Mouse (Mus musculus) kidney, postnatal 10 days (tissue): ENCODE measurements around the gene Nfe2.
A peak's percentile ranks its signal among the peaks of the same experiment; 100 is the strongest.
"Not testable (repeated sequence)": the region's sequence is repeated elsewhere in the genome, so short reads cannot be mapped to it uniquely, and the experiment has no call there.

Source experiments
- DNase-seq: peaks from one replicate; pipeline ENCODE4 v3.0.0; 2021; ENCODE audit warnings: mixed read lengths

Gene Nfe2

GRCm38 (mm10) chr15:103290417-103290816, 32.2 kb upstream of the Nfe2 start:
- DNase-seq: no peak

- no peak for DNase-seq
Measured at GRCm38 (mm10) chr15:103289600-103289999, 31.4 kb upstream of the Nfe2 start.

- peak; percentile 56 for DNase-seq
Measured at GRCm38 (mm10) chr15:103285778-103286417, 27.7 kb upstream of the Nfe2 start.

DNA sequence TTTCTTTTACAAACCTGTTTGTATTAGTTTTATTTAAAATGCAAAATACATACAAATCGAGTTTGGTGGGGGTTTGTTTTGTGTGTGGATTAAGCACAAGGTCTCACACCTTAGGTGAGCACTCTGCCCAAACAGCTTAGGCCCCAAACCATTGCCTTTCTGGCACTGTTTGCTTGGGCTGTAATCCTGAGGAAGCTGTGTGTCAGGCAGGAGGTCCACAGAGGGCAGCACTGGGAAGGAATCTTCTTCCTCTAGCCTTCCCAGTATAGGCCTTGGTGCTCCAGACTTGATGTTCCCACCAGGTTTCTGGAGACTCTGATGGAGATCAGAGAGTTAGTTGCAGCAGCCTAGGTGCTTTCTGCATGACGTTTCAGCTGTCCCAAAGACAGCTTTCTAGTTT, 26.4 kb upstream of the Nfe2 start:
- no peak for DNase-seq

GRCm38 (mm10) chr15:103284066-103284465, 25.9 kb upstream of the Nfe2 start:
- DNase-seq: peak; percentile 70

GRCm38 (mm10) chr15:103281465-103282205, 23.4 kb upstream of the Nfe2 start:
- DNase-seq: no peak

DNA sequence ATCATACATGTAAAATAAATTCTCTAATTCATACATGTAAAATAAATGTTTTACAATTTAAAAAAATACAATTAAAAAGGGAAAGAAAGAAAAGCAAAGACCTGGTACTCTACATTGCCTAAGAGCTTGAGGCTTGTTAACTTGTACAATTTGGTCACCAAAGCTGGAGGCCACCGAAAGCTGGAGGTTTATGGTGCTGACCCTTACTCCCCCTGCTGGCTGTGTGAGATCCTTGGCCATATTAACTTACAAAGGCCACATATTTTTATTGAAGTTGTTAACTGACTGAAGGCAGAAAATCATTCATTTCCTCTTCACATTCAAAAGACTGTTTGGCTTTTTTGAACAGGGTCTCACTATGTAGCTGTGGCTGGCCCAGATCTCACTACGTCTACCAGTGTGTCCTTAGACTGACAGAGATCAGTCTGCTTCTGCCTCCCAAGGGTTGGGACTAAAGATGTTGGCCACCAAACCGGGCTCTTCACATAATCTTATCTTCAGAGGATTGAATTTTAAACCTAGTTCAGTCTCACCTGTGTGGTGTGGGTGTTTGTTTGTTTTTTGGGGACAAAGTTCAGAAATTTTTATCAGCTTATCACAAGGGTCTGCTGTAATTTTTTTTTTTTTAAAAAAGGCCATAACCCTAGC, 22.7 kb upstream of the Nfe2 start:
- peak; percentile 67 for DNase-seq

GRCm38 (mm10) chr15:103279750-103280149, 21.5 kb upstream of the Nfe2 start:
- DNase-seq: peak; percentile 74

DNA sequence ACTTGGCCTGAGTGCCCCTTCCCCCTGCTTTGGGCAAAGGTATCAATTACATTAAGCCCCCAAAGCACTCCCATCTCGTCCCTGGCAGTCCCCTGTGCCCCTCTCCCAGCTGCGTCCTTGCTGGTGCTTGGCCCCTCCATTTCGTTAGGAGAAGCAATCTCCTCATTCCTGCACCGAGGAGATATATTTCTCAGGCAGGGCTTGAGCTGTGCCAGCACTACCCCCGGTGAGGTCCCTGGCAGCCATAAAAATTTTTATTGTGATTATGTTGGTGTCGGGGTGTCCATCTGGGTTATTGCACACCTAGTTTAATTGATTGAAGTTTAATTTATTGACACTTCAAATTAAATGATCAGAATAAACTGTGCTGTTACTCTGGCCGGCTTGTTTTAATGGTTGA, 19.7 kb upstream of the Nfe2 start:
- no peak for DNase-seq

DNA sequence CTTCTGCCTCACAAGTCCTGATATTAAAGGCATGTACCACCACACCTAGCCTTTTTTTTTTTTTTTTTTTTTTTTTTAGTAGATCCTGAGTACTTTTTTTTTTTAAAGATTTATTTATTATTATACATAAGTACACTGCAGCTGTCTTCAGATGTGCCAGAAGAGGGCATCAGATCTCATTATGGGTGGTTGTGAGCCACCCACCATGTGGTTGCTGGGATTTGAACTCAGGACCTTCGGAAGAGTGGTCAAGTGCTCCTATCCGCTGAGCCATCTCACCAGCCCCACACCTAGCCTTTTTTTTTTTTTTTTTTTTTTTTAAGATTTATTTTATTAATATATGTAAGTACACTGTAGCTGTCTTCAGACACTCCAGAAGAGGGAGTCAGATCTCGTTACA, 17.7 kb upstream of the Nfe2 start:
- DNase-seq: not testable (repeated sequence)

GRCm38 (mm10) chr15:103272419-103273279, 14.4 kb upstream of the Nfe2 start, which contains the start of gene Copz1:
Copz1 (plus strand) TSS chr15:103272714.
- peak; percentile 97 for DNase-seq

DNA sequence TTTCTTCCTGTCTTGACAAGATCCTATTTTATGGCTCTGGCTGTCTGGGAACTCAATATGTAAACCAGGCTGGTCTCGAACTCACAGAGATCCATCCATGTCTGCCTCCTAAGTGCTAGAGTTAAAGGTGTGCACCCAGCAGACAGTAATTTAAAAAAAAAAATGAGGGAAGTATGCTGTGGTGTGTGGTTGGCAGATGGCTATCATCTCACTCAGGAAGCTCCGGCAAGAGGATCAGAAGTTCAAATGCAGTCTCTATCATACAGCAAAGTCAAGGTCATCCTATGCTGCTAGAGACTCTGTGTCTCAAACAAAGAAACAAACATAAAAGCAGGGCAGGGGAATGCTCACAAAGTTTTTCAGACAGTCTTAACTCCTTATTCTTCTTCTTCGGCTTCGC, 10.7 kb upstream of the Nfe2 start:
- DNase-seq: no peak

GRCm38 (mm10) chr15:103264794-103265193, 6.6 kb upstream of the Nfe2 start:
- no peak for DNase-seq

DNA sequence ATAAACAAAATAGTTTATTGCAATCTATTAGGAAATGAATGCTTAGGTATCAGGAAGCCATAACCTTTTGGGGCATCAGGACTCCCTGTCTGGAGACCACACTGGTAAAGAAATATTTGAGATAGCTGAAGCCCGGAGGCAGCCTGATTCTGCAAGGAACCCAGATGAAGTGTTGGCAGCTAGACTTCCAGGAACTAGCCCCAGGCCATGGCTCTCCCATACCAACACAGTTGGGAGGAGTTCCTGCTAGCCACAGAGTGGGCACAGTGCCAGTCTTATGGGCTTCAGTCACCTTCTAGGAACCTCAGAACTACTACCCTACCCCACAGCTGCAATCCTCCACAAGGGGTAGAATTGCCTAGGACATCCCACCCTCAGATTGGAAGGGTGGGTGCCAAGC, 1.8 kb upstream of the Nfe2 start:
- DNase-seq: peak; percentile 44

- DNase-seq: no peak
Measured at GRCm38 (mm10) chr15:103259162-103259561, 959 bp upstream of the Nfe2 start.

- DNase-seq: no peak
Measured at GRCm38 (mm10) chr15:103256210-103256986, 1.8 kb downstream of the Nfe2 start.

DNA sequence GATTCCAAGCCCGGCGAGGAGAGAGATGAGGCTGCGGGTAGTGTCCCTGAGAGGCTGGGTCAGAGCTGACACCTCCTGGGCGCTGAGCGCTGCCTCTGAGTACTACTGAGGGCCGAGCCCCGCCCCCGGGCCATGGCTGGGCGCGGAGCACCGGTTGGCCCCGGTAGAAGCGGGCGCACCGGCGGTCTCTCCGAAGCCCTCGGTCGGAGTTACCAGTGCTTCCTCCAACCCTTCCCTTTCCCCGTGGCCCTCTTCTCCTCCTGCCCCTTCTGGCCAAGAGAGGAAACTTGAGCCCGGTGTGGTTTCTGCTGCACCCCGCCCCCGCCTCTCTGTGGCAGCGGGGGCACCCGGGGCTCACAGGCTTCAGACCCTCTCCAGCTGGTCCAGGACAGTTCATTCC, 3.0 kb downstream of the Nfe2 start:
- DNase-seq: peak; percentile 63

GRCm38 (mm10) chr15:103253352-103253751, 4.9 kb downstream of the Nfe2 start:
- DNase-seq: no peak

- DNase-seq: no peak
Measured at GRCm38 (mm10) chr15:103252660-103253059, 5.5 kb downstream of the Nfe2 start.

GRCm38 (mm10) chr15:103251595-103251994, 6.6 kb downstream of the Nfe2 start:
- DNase-seq: no peak

GRCm38 (mm10) chr15:103250195-103250740, 7.9 kb downstream of the Nfe2 start:
- peak; percentile 77 for DNase-seq

DNA sequence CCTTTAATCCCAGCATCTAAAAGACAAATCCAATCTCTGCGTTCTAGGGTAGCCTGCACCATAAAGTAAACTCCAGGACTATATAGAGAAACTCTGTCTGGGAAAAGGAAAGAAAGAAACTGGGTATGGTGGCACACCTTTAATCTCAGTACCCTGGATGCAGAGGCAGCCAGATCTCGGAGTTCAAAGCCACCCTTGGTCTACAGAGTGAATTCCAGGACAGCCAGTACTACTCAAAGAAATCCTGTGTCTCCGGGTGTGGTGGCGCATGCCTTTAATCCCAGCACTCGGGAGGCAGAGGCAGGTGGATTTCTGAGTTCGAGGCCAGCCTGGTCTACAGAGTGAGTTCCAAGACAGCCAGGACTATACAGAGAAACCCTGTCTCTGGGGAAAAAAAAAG, 8.7 kb downstream of the Nfe2 start:
- not testable (repeated sequence) for DNase-seq
